Mouse (Mus musculus): ENCODE measurements around the gene Dapp1.

DNA sequence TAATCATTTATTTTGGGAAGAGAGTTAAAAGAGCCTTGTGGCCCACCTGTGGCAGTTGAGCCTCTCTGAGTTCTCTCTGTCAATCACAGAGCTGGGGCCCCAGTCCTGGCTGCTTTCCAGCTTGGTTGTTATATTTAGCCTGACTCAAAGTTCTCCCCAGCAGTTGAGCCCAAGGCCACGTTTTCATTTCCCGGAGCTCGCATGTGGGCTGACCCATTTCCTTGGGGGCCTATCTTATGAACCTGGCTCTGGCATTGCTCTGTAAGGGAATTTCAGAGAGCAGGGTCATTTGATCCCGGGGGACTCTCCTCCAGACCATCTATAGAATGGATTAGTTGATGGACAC, 19.4 kb upstream of the Dapp1 start:
- TF ChIP-seq CTCF (conservative IDR thresholded peaks at IDR 0.05 in 1 of 2, IDR thresholded peaks at IDR 0.05 in 1 of 2; ENCODE audit: low read depth in 2 of 2, low read length in 2 of 2) (no peak), JUN (IDR thresholded peaks at IDR 0.05; ENCODE audit: insufficient read depth, low read depth, low read length) (no peak), POLR2A (IDR thresholded peaks at IDR 0.05; ENCODE audit: low read depth, low read length) (peak; percentile 45; the same call in 1 of the 2 replicates), USF1 (IDR thresholded peaks at IDR 0.05; ENCODE audit: low read depth, low read length) (no peak)

All from CH12.LX (cell line).